Mouse (Mus musculus) lung, adult 18-20 months (tissue): ENCODE measurements around the gene Gm17727.
"Not testable (repeated sequence)": the region's sequence is repeated elsewhere in the genome, so short reads cannot be mapped to it uniquely, and the experiment has no call there.

Experiments used
- DNase-seq, 2 experiments: peaks; one replicate each; pipeline ENCODE4 v3.0.0; 2022; ENCODE audit warnings: mixed read lengths in 2 of 2

Gene Gm17727

DNA sequence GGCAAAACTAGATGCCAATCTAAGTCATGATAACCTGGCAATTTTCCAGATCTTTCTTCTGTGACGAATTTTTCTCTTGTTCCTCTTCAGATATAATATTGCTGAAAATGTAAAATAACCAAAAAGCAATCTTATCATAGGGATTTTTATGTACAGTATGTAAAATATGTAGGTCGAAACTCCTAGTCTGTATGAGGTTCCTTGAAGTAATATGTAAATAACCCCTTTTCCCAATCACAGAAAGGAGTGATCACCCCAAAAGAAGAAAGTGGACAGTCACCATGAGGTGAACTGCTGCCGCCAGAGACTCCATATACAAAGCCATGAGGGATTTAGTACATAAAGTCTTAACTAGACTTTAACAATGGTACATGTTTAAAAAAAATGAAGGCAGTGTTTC lies at the start of gene Gm17727:
Gm17727 (minus strand) TSS at position 101 of the 400 bp plus-strand sequence.
- DNase-seq, result no peak

GRCm38 (mm10) chr9:35817881-35818280 lies 40.0 kb upstream of the Gm17727 start:
- DNase-seq, result not testable (repeated sequence)

DNA sequence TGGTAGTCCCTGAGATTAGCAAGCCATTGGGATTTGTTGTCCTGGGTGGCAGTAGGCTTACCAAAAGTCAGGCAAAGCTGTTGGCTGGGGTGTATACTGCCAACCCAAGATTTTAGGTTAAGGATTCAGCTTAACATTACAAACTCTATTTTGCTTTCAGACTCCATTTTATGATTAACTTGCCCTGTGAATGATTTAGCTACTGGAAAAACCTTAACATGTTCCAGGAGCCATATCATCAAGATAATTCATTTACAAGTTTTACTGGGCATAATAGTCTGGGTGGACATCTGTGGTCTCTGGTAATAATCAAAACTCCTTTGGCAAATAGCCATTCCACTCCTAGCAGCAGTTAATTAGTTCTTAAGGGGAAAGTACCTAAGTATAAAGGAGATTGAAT lies 20.2 kb upstream of the Gm17727 start:
- no peak for DNase-seq

DNA sequence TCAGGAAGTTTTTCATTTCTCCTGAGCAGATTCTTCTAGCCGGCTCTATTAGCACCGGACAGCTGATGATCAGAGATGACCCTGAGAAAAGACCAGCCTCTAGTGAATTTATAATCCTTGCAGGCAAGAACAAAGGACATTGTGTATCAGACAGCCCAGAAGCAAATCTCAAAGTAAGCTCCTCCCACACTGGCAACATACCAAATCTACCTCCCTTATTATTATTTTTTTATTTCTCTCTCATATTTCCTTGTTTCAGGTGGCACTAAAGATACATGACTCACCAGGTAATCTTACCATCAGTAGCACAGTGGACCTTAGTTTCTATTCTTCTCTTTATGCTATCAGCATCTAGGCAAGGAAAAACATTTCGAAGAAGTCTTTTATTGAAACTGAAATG lies 12.1 kb upstream of the Gm17727 start, which contains the start of the genes Gm27235 and D730048I06Rik:
Gm27235 (minus strand) TSS at position 101 of the 400 bp plus-strand sequence.
D730048I06Rik (minus strand) TSS at position 112 of the 400 bp plus-strand sequence.
- DNase-seq, result no peak

DNA sequence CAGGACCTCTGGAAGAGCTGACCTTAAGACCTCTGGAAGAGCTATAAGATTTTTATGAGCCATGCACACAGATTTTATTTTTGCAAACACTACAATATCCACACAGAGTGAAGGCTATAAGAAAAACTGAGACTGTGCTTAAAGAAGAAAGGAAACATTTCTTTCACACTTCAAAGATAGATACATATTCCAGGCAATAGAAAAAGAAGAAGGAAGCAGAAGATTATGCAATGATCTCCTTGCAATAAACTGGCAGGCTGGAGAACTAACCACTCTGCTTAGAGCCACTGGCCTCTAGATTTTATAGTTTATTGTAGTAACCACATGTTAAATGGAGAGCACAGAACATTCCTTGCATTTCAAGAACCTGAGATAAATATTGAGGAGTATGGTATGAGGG lies 21.1 kb downstream of the Gm17727 start:
- no peak for DNase-seq

DNA sequence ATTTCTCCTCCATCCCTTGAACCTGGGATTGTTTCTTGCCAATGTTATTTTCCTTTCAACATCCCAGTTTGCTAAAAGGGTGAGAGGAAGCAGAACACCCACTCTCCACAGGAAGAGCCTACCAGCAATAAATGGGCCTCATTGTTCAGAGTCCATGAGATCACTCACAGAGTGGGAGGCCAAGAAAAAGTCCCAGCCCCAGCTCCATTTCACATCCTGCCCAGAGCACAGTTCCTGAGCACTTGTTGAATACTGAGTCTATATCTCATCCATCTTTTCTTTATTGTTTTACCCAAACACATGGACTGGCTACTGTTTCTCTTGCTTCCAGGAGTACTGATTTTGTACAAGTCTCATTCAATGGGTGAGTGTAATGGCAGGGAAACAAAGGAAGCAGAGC lies 37.2 kb downstream of the Gm17727 start, which contains the start of gene Gm17677:
Gm17677 (plus strand) TSS at position 301 of the 400 bp plus-strand sequence.
- DNase-seq, result no peak
